12 mouse cellular contexts compared by ENCODE assay signal in the genomic region with DNA sequence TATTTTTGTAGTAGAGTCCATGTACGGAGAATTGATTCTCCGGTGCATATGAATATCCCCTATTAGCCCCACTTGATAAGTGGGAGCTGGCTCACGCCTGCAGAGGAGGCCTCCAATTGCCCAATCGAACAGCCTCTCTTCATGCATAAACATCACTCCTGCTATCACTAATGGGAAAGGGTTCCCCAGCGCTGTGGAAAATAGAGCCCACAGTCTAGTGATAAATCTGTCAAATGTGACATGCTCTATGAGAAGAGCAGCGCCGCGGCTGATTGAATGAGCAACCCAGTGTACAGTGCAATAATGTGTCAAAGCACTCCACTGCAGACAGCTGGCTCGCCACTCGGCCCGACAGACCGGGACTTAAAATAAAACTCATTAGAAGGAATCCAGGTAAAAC.
A peak's percentile ranks its signal among the peaks of the same experiment; 100 is the strongest.
DNase-seq lines count a peak whose midpoint lies in the region; ATAC-seq lines count a peak whose summit lies in the region.
"Had no signal": no experiment of that assay in that cellular context is flagged by ENCODE, and none has a peak within 500 bp of the region (broad histone marks: within the 10 kb centered on the region; RNA-seq: fewer than 3 reads in every experiment).

No protein-coding gene starts in this region.

- no peaks in the 10 kb centered on the region for H3K4me1 ChIP-seq in heart, embryonic 16.5 days (ENCODE audit: control insufficient read depth, insufficient read depth, low read length)
- H3K4me1 ChIP-seq in hindbrain, embryonic 13.5 days (replicated peaks): peaks cover 6% of the 10 kb centered on the region
- H3K4me1 ChIP-seq in neural tube, embryonic 11.5 days (ENCODE audit: control insufficient read depth, insufficient read depth, low read length): no peaks in the 10 kb centered on the region; the same call in 1 of the 2 replicates
- H3K4me1 ChIP-seq: liver, embryonic 15.5 days; megakaryocyte, embryonic 14.5 days had no signal

- no peaks in the 10 kb centered on the region for H3K9me3 ChIP-seq in heart, embryonic 16.5 days (replicated peaks; ENCODE audit: control insufficient read depth, low read length)
- H3K9me3 ChIP-seq in hindbrain, embryonic 13.5 days: no peaks in the 10 kb centered on the region
- no peaks in the 10 kb centered on the region for H3K9me3 ChIP-seq in neural tube, embryonic 11.5 days (ENCODE audit: control insufficient read depth, low read length)
- H3K9me3 ChIP-seq: liver, embryonic 15.5 days had no signal

- H3K4me3 ChIP-seq in heart, embryonic 16.5 days (ENCODE audit: low read length): no peak overlapping the region
- no peak overlapping the region for H3K4me3 ChIP-seq in hindbrain, embryonic 13.5 days
- no peak overlapping the region for H3K4me3 ChIP-seq in neural tube, embryonic 11.5 days (ENCODE audit: low read depth, low read length)
- H3K4me3 ChIP-seq: liver, embryonic 15.5 days; megakaryocyte, embryonic 14.5 days had no signal

- H3K4me2 ChIP-seq in heart, embryonic 16.5 days (ENCODE audit: low read depth, low read length): peak overlapping the region; percentile 42
- peak overlapping the region; percentile 39 for H3K4me2 ChIP-seq in hindbrain, embryonic 13.5 days
- H3K4me2 ChIP-seq in neural tube, embryonic 11.5 days (ENCODE audit: low read depth): no peak overlapping the region
- H3K4me2 ChIP-seq: liver, embryonic 15.5 days had no signal

- no peak overlapping the region for H3K27ac ChIP-seq in heart, embryonic 16.5 days (ENCODE audit: low read length)
- H3K27ac ChIP-seq in hindbrain, embryonic 13.5 days: peak overlapping the region; percentile 69
- 0 out of 2 replicates have a peak overlapping the region, but pooled peaks have one; percentile 34 for H3K27ac ChIP-seq in neural tube, embryonic 11.5 days (ENCODE audit: low read depth, low read length)
- H3K27ac ChIP-seq: liver, embryonic 15.5 days had no signal

- DNase-seq in heart, adult 9 months (ENCODE audit: low spot score in 2 of 2): no peak
- DNase-seq in embryo, embryonic 11.5 days (ENCODE audit: low read depth, low spot score): peak; percentile 13
- peak; percentile 64 for DNase-seq in neural tube, embryonic 11.5 days (ENCODE audit: low spot score)
- no peak for DNase-seq in layer of hippocampus, postnatal 25 days (ENCODE audit: extremely low spot score in 1 of 2, low spot score in 1 of 2)
- DNase-seq in cerebellum, postnatal 4 days (ENCODE audit: low spot score in 2 of 2): no peak
- DNase-seq: adrenal gland, postnatal 14 days; cerebellum, adult 11-12 months had no signal

- no peak overlapping the region for H3K9ac ChIP-seq in heart, embryonic 16.5 days (ENCODE audit: low read length)
- no peak overlapping the region for H3K9ac ChIP-seq in hindbrain, embryonic 13.5 days
- no peak overlapping the region for H3K9ac ChIP-seq in neural tube, embryonic 11.5 days (ENCODE audit: low read length)
- H3K9ac ChIP-seq: liver, embryonic 15.5 days had no signal

- H3K36me3 ChIP-seq in heart, embryonic 16.5 days (ENCODE audit: control insufficient read depth, insufficient read depth): no peaks in the 10 kb centered on the region
- no peaks in the 10 kb centered on the region for H3K36me3 ChIP-seq in hindbrain, embryonic 13.5 days
- no peaks in the 10 kb centered on the region for H3K36me3 ChIP-seq in neural tube, embryonic 11.5 days (ENCODE audit: control insufficient read depth, insufficient read depth, low read length)
- H3K36me3 ChIP-seq: liver, embryonic 15.5 days had no signal

- H3K27me3 ChIP-seq in heart, embryonic 16.5 days (ENCODE audit: control insufficient read depth, insufficient read depth, low read length): no peaks in the 10 kb centered on the region
- no peaks in the 10 kb centered on the region for H3K27me3 ChIP-seq in hindbrain, embryonic 13.5 days
- no peaks in the 10 kb centered on the region for H3K27me3 ChIP-seq in neural tube, embryonic 11.5 days (ENCODE audit: control insufficient read depth, insufficient read depth, low read length)
- H3K27me3 ChIP-seq: CH12.LX; liver, embryonic 15.5 days; megakaryocyte, embryonic 14.5 days had no signal

- ATAC-seq in heart, embryonic 16.5 days (replicated peaks; ENCODE audit: extremely low read depth, insufficient read depth, low FRiP score): no peak
- ATAC-seq in hindbrain, embryonic 13.5 days (ENCODE audit: low FRiP score): peak; percentile 85
- ATAC-seq in neural tube, embryonic 11.5 days (ENCODE audit: insufficient read depth, low FRiP score, low TSS enrichment): peak; percentile 69; the same call in 1 of the 2 replicates

- WGBS in heart, embryonic 16.5 days: 33% methylated on average over 12 of the region's 12 CpGs
- 28% methylated on average over 12 of the region's 12 CpGs for WGBS in hindbrain, embryonic 13.5 days
- 31% methylated on average over 12 of the region's 12 CpGs for WGBS in neural tube, embryonic 11.5 days

Comparison
In these comparisons a context has a peak if more than half of its experiments do, and no peak if none do; other contexts are left out.
1. DNase-seq: peak in embryo, embryonic 11.5 days (single experiment) and neural tube, embryonic 11.5 days (single experiment); none in heart, adult 9 months (0 of 2), layer of hippocampus, postnatal 25 days (0 of 2) and cerebellum, postnatal 4 days (0 of 2).